Mouse (Mus musculus): ENCODE measurements around the gene Creb3l2. TPM values are rescaled to one million over a fixed set of nuclear protein-coding genes. Genes with fewer than 3 reads are reported as not detected.

The Creb3l2 gene
- polyA plus RNA-seq, 1 experiment = 0.01 TPM

DNA sequence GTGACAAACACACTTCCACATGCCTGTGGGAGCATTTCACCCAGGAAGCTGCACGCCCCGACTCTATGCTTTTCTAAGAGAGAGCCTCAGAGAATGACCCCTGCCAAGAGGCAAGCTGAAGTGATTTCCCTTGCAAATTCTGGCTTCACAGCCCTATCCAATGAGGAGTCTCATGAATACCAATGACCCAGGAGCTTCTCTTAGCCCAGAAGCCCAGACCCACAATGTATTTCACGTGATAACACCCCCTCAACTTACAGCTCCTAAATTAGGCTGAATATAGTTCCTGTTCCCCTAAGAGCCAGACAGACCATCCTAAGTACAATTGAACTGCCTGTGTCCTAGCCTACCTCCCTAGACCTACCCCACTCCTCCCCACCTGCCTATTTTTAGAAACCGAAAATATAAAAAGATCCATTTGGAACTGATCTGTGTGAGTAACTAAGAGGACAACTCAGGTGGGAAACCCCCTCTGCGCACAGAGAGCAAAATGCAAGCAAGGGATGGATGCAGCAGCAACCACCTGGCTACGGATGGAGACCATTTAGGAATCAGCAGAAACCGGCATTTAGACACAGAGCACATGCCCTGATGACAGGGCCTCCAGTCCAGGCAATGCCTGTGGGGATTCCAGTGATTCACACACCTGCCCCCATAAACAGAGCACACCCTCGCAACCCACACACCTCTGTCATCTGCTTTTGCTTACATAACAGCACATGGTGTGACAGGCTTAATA lies 144.0 kb downstream of the Creb3l2 start:
- H3K9me3 ChIP-seq (ENCODE audit: control insufficient read depth, low read length) = no peaks in the 10 kb centered on the region
- no peak overlapping the region for H3K4me3 ChIP-seq (replicated peaks)
- no peaks in the 10 kb centered on the region for H3K36me3 ChIP-seq (ENCODE audit: control insufficient read depth)
- no peaks in the 10 kb centered on the region for H3K4me1 ChIP-seq (ENCODE audit: control insufficient read depth)
- H3K27me3 ChIP-seq (ENCODE audit: control insufficient read depth) = peaks cover 52% of the 10 kb centered on the region
- no peak for TF ChIP-seq GATA1 (IDR thresholded peaks at IDR 0.05; ENCODE audit: low read length)
- no peak for TF ChIP-seq TAL1 (IDR thresholded peaks at IDR 0.05; ENCODE audit: low read length)

DNA sequence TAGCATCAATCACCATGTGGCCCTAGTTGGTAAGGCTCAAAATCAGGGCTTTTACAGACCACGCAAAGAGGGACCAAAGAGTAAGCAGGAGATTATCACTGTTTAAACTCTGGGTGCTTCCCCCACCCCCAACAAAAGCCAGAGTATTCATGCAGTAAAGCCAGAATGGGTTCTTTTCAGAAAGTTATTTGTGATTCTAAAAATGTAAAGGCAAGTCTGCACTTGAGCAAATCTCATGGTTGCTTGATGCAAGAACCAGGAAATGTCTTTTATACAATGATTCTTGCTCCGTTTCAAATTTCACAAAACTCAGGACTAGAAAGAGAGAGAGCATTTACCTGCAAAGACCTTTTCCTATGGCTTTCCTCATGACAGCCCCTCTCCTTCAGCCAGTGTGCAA lies 149.9 kb downstream of the Creb3l2 start:
- Histone ChIP-seq H3K27me3 (ENCODE audit: control insufficient read depth) (peaks cover 1% of the 10 kb centered on the region), H3K4me1 (ENCODE audit: control insufficient read depth) (no peaks in the 10 kb centered on the region), H3K9me3 (ENCODE audit: control insufficient read depth, low read length) (no peaks in the 10 kb centered on the region), H3K4me3 (replicated peaks) (no peak overlapping the region), H3K36me3 (ENCODE audit: control insufficient read depth) (no peaks in the 10 kb centered on the region)
- TF ChIP-seq GATA1 (IDR thresholded peaks at IDR 0.05; ENCODE audit: low read length) = no peak
- no peak for TF ChIP-seq TAL1 (IDR thresholded peaks at IDR 0.05; ENCODE audit: low read length)

DNA sequence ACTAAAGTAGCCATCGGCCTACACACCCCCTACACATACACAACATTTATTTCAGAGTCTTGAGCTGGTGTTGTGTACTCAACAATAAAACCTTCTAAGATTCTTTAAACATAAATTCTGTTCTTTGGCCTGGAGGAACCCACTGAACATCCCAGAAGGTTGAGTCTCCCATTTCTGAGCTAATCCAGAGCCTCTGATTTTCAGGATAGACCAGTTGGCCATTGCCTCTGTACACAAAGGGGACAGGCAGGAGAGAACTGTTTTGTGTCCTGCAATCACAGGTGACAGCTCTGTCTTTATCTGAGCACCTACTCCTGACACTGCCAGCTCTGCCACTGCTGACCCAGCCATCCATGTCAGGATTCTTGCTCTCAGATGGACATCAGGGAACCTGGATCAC lies 150.8 kb downstream of the Creb3l2 start:
- no peaks in the 10 kb centered on the region for H3K27me3 ChIP-seq (ENCODE audit: control insufficient read depth)
- H3K4me1 ChIP-seq (ENCODE audit: control insufficient read depth) = no peaks in the 10 kb centered on the region
- TF ChIP-seq TAL1 (IDR thresholded peaks at IDR 0.05; ENCODE audit: low read length) = no peak
- TF ChIP-seq GATA1 (IDR thresholded peaks at IDR 0.05; ENCODE audit: low read length) = no peak
- H3K36me3 ChIP-seq (ENCODE audit: control insufficient read depth) = no peaks in the 10 kb centered on the region
- no peaks in the 10 kb centered on the region for H3K9me3 ChIP-seq (ENCODE audit: control insufficient read depth, low read length)
- no peak overlapping the region for H3K4me3 ChIP-seq (replicated peaks)

DNA sequence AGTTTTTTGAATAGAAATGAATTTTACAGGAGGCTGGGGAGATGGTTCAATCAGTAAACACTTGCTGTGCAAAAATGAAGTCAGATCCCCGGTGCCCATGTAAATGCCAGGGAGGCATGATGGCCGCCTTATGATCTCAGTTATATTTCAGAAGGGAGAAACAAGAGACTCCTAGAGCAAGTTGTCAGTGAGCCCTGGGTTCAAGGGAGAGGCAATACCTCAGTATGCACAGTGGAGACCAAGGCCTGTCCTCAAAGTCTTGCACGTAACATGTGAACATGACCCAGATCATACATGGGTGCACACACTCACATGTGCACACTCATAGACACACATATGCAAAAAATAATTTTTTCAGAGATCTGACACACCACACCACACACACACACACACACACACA lies 151.3 kb downstream of the Creb3l2 start:
- H3K4me1 ChIP-seq (ENCODE audit: control insufficient read depth) = no peaks in the 10 kb centered on the region
- H3K9me3 ChIP-seq (ENCODE audit: control insufficient read depth, low read length) = no peaks in the 10 kb centered on the region
- no peaks in the 10 kb centered on the region for H3K36me3 ChIP-seq (ENCODE audit: control insufficient read depth)
- H3K27me3 ChIP-seq (ENCODE audit: control insufficient read depth) = no peaks in the 10 kb centered on the region
- TF ChIP-seq TAL1 (IDR thresholded peaks at IDR 0.05; ENCODE audit: low read length) (no peak), GATA1 (IDR thresholded peaks at IDR 0.05; ENCODE audit: low read length) (no peak)
- H3K4me3 ChIP-seq (replicated peaks) = no peak overlapping the region

DNA sequence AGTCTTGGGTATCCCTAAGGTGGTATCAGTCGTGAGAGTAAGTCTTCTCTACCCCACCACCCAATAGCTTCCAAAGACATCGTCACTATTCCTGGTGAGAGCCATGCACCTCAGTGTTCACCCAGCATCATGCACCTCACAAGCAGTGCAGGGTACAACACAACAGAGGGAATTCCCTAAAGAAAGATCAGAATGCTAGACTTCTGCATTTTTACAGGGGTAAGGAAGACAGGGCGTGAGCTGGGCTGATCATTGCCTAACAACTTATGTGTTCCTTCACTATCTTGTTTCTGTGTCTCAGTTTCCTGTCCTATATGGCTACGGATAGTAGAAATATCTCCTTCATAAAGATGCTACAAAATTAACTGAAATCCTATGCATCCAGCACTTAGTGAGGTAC lies 155.8 kb downstream of the Creb3l2 start:
- no peaks in the 10 kb centered on the region for H3K9me3 ChIP-seq (ENCODE audit: control insufficient read depth, low read length)
- no peak for TF ChIP-seq TAL1 (IDR thresholded peaks at IDR 0.05; ENCODE audit: low read length)
- TF ChIP-seq GATA1 (IDR thresholded peaks at IDR 0.05; ENCODE audit: low read length) = no peak
- H3K36me3 ChIP-seq (ENCODE audit: control insufficient read depth) = no peaks in the 10 kb centered on the region
- H3K27me3 ChIP-seq (ENCODE audit: control insufficient read depth) = no peaks in the 10 kb centered on the region
- H3K4me3 ChIP-seq (replicated peaks) = no peak overlapping the region
- H3K4me1 ChIP-seq (ENCODE audit: control insufficient read depth) = no peaks in the 10 kb centered on the region

DNA sequence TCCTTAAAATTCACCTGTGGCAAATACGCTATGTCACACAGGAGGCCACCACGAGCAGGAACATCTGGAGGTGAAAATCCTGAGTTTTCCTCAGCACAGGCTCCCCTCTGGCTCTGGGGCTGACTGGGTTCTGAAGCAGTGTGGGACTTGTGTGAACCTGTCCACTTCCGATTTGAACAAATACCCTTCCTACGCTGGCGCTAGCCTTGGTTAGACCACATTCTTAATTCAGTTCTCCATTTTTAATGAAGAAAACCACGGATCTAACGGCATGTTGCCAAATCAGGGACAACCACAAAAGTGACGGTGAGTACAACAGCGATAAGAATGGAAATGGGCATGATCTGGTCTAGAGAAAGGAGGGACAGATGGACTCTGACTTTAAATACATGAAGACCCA lies 157.1 kb downstream of the Creb3l2 start:
- H3K36me3 ChIP-seq (ENCODE audit: control insufficient read depth) = no peaks in the 10 kb centered on the region
- no peaks in the 10 kb centered on the region for H3K9me3 ChIP-seq (ENCODE audit: control insufficient read depth, low read length)
- H3K27me3 ChIP-seq (ENCODE audit: control insufficient read depth) = no peaks in the 10 kb centered on the region
- H3K4me1 ChIP-seq (ENCODE audit: control insufficient read depth) = no peaks in the 10 kb centered on the region
- TF ChIP-seq GATA1 (IDR thresholded peaks at IDR 0.05; ENCODE audit: low read length) = no peak
- TF ChIP-seq TAL1 (IDR thresholded peaks at IDR 0.05; ENCODE audit: low read length) = no peak
- no peak overlapping the region for H3K4me3 ChIP-seq (replicated peaks)

DNA sequence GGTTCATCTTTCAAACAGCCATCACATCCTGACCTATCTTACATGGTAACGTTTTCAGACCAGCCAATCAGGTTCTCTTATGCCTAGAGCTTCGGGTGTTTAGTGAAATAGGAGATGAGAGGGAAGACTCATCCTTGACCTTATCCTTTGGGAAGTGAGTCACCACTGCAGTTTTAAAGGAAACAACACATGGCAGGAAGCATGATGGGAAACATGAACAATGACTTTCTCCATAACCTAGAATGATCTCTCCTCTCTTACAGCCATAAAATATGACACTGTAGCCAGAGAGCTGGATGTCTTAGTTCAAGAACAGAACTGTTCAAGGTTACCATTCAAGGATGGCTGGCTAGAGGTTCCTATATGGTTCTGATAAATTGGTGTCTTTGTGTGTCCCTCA lies 158.6 kb downstream of the Creb3l2 start:
- TF ChIP-seq GATA1 (IDR thresholded peaks at IDR 0.05; ENCODE audit: low read length) = no peak
- no peak for TF ChIP-seq TAL1 (IDR thresholded peaks at IDR 0.05; ENCODE audit: low read length)
- H3K36me3 ChIP-seq (ENCODE audit: control insufficient read depth) = no peaks in the 10 kb centered on the region
- no peaks in the 10 kb centered on the region for H3K4me1 ChIP-seq (ENCODE audit: control insufficient read depth)
- H3K9me3 ChIP-seq (ENCODE audit: control insufficient read depth, low read length) = no peaks in the 10 kb centered on the region
- H3K4me3 ChIP-seq (replicated peaks) = no peak overlapping the region
- no peaks in the 10 kb centered on the region for H3K27me3 ChIP-seq (ENCODE audit: control insufficient read depth)

DNA sequence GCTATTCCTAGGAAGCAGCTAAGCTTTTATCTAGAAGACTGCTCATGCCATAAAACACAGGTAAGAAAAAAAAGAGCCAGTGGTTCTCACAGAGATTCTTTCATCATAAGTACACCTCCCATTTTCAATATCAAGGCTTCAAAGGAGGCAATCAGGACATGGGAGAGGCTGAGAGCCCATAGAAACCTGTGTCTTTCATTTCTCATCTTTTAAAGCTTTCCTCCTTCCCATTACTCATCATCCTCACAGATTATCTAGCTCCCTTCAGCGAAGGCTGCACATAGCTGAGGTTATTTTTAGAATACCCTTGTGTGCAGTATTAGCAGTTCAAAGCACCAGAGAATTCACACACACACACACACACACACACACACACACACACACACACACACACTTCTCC lies 159.3 kb downstream of the Creb3l2 start:
- TF ChIP-seq TAL1 (IDR thresholded peaks at IDR 0.05; ENCODE audit: low read length) (no peak), GATA1 (IDR thresholded peaks at IDR 0.05; ENCODE audit: low read length) (no peak)
- Histone ChIP-seq H3K27me3 (ENCODE audit: control insufficient read depth) (no peaks in the 10 kb centered on the region), H3K9me3 (ENCODE audit: control insufficient read depth, low read length) (no peaks in the 10 kb centered on the region), H3K36me3 (ENCODE audit: control insufficient read depth) (no peaks in the 10 kb centered on the region), H3K4me1 (ENCODE audit: control insufficient read depth) (no peaks in the 10 kb centered on the region), H3K4me3 (replicated peaks) (no peak overlapping the region)

Other genes with a start within 250 kb of the Creb3l2 start
- not detected in 2 replicates for gene Dgki, start 142.0 kb downstream of the Creb3l2 start, polyA plus RNA-seq (2012)
- gene Akr1d1, start 88.0 kb upstream of the Creb3l2 start, polyA plus RNA-seq (2012) = not detected in 2 replicates